Mouse (Mus musculus) heart, adult 8-10 months (tissue): ENCODE results near the gene Angptl8. TPM values are rescaled to one million over a fixed set of nuclear protein-coding genes. Genes with fewer than 3 reads are reported as not detected.
"Not testable (repeated sequence)": the region's sequence is repeated elsewhere in the genome, so short reads cannot be mapped to it uniquely, and the experiment has no call there.

Experiments used
- DNase-seq: peaks from one replicate; pipeline ENCODE4 v3.0.0; 2022; ENCODE audit warnings: low spot score
- total RNA-seq, 4 experiments: library from RNA; stranded (reverse); gene quantifications; 2 replicates each; pipeline ENCODE4 v1.2.4; 2022

The Angptl8 gene
- total RNA-seq: under 1 TPM in 1 of 4 experiments, not detected in 3; 0.38 TPM

GRCm38 (mm10) chr9:21835258-21835912 lies at the start of gene Angptl8:
TSS of gene Angptl8 (plus strand) at chr9:21835510.
- peak; percentile 57 for DNase-seq

GRCm38 (mm10) chr9:21786309-21786708 lies 49.0 kb upstream of the Angptl8 start:
- not testable (repeated sequence) for DNase-seq

GRCm38 (mm10) chr9:21786906-21787305 lies 48.4 kb upstream of the Angptl8 start:
- DNase-seq: peak; percentile 71

- DNase-seq: no peak
Observed at GRCm38 (mm10) chr9:21787654-21788053, 47.7 kb upstream of the Angptl8 start.

- no peak for DNase-seq
Observed at GRCm38 (mm10) chr9:21788234-21788633, 47.1 kb upstream of the Angptl8 start.

GRCm38 (mm10) chr9:21791861-21792260 lies 43.4 kb upstream of the Angptl8 start:
- peak; percentile 63 for DNase-seq

GRCm38 (mm10) chr9:21792644-21793043 lies 42.7 kb upstream of the Angptl8 start:
- DNase-seq: peak; percentile 31

GRCm38 (mm10) chr9:21793507-21793906 lies 41.8 kb upstream of the Angptl8 start:
- not testable (repeated sequence) for DNase-seq

GRCm38 (mm10) chr9:21794344-21794834 lies 40.9 kb upstream of the Angptl8 start:
- DNase-seq: no peak

GRCm38 (mm10) chr9:21794925-21795324 lies 40.4 kb upstream of the Angptl8 start:
- no peak for DNase-seq

- no peak for DNase-seq
Observed at GRCm38 (mm10) chr9:21795579-21795978, 39.7 kb upstream of the Angptl8 start.

- no peak for DNase-seq
Observed at GRCm38 (mm10) chr9:21796259-21796658, 39.1 kb upstream of the Angptl8 start.

GRCm38 (mm10) chr9:21796919-21797318 lies 38.4 kb upstream of the Angptl8 start:
- no peak for DNase-seq

- DNase-seq: peak; percentile 73
Observed at GRCm38 (mm10) chr9:21797921-21798344, 37.4 kb upstream of the Angptl8 start.

GRCm38 (mm10) chr9:21798345-21799009 lies 36.8 kb upstream of the Angptl8 start, which contains the start of gene Kank2:
TSS of gene Kank2 (minus strand) at chr9:21798744.
- DNase-seq: peak; percentile 89

GRCm38 (mm10) chr9:21799010-21799350 lies 36.3 kb upstream of the Angptl8 start:
- no peak for DNase-seq

- DNase-seq: no peak
Observed at GRCm38 (mm10) chr9:21801121-21801520, 34.2 kb upstream of the Angptl8 start.

- DNase-seq: no peak
Observed at GRCm38 (mm10) chr9:21801591-21801990, 33.7 kb upstream of the Angptl8 start.

- DNase-seq: peak; percentile 88
Observed at GRCm38 (mm10) chr9:21803986-21804644, 31.2 kb upstream of the Angptl8 start.

- no peak for DNase-seq
Observed at GRCm38 (mm10) chr9:21806363-21806762, 28.9 kb upstream of the Angptl8 start.

- no peak for DNase-seq
Observed at GRCm38 (mm10) chr9:21806976-21807375, 28.3 kb upstream of the Angptl8 start.

GRCm38 (mm10) chr9:21808561-21808960 lies 26.7 kb upstream of the Angptl8 start:
- DNase-seq: no peak
